ENCODE assay signal across 12 mouse cellular contexts in genomic region chr11:117283048-117283888, GRCm38 (mm10).
DNase-seq lines count a peak whose midpoint lies in the region; ATAC-seq and TF ChIP-seq lines count a peak whose summit lies in the region.
"Had no signal": no experiment of that assay in that cellular context is flagged by ENCODE, and none has a peak within 500 bp of the region (broad histone marks: within the 10 kb centered on the region; RNA-seq: fewer than 3 reads in every experiment).

No protein-coding gene starts in this region.

- WGBS in heart, postnatal 0 days: 63% methylated on average over 11 of the region's 11 CpGs
- 53% methylated on average over 11 of the region's 11 CpGs for WGBS in limb, embryonic 11.5 days

- H3K9ac ChIP-seq in heart, postnatal 0 days (replicated peaks; ENCODE audit: low read depth, low read length): no peak overlapping the region
- no peak overlapping the region; the same call in 1 of the 2 replicates for H3K9ac ChIP-seq in limb, embryonic 11.5 days (ENCODE audit: low read length)
- H3K9ac ChIP-seq: liver, embryonic 14.5 days had no signal

- DNase-seq in heart, postnatal 0 days (ENCODE audit: low spot score): no peak
- DNase-seq in heart, adult 8-10 months (ENCODE audit: low spot score): no peak
- DNase-seq in testis, postnatal 10 days (ENCODE audit: low spot score): no peak
- no peak for DNase-seq in limb, embryonic 11.5 days (ENCODE audit: low spot score)
- no peak for DNase-seq in adrenal gland, adult 8-10 months
- no peak for DNase-seq in urinary bladder, adult 2 months (ENCODE audit: low spot score)
- DNase-seq: cerebellum, adult 9-11 months; layer of hippocampus, adult 9-11 months; right cerebral cortex, adult 18-20 months had no signal

- peaks cover 15% of the 10 kb centered on the region; the same call in 1 of the 2 replicates for H3K4me1 ChIP-seq in heart, postnatal 0 days (ENCODE audit: control insufficient read depth, insufficient read depth)
- peaks cover 21% of the 10 kb centered on the region for H3K4me1 ChIP-seq in testis, adult 2 months (ENCODE audit: control insufficient read depth, insufficient read depth, low read length)
- H3K4me1 ChIP-seq in limb, embryonic 11.5 days (ENCODE audit: control insufficient read depth, insufficient read depth, low read length): peaks cover 82% of the 10 kb centered on the region

- H3K9me3 ChIP-seq in heart, postnatal 0 days (replicated peaks; ENCODE audit: control insufficient read depth, low read length): no peaks in the 10 kb centered on the region
- no peaks in the 10 kb centered on the region for H3K9me3 ChIP-seq in limb, embryonic 11.5 days (ENCODE audit: control insufficient read depth, low read length)

- H3K27ac ChIP-seq in heart, postnatal 0 days (ENCODE audit: low read depth): peak overlapping the region; percentile 54
- peak overlapping the region; percentile 23; the same call in 1 of the 2 replicates for H3K27ac ChIP-seq in testis, adult 2 months (ENCODE audit: control insufficient read depth, insufficient read depth, low read depth, low read length)
- peak overlapping the region; percentile 62 for H3K27ac ChIP-seq in limb, embryonic 11.5 days (replicated peaks; ENCODE audit: low read depth, low read length)
- H3K27ac ChIP-seq: liver, embryonic 14.5 days had no signal

- TF ChIP-seq EP300 in heart, postnatal 0 days (IDR thresholded peaks at IDR 0.05; ENCODE audit: low read depth): no peak

- no peak for TF ChIP-seq CTCF in heart, postnatal 0 days (IDR thresholded peaks at IDR 0.05; ENCODE audit: low read depth)
- TF ChIP-seq CTCF in testis, adult 2 months (IDR thresholded peaks at IDR 0.05; ENCODE audit: control insufficient read depth, insufficient read depth, insufficient replicate concordance, low read depth, low read length): no peak

- H3K27me3 ChIP-seq in heart, postnatal 0 days (ENCODE audit: control insufficient read depth, insufficient read depth, low read length): no peaks in the 10 kb centered on the region
- no peaks in the 10 kb centered on the region for H3K27me3 ChIP-seq in testis, adult 2 months (ENCODE audit: control insufficient read depth, insufficient read depth, low read length)
- no peaks in the 10 kb centered on the region for H3K27me3 ChIP-seq in limb, embryonic 11.5 days (ENCODE audit: control insufficient read depth, insufficient read depth, low read length)

- no peak overlapping the region for H3K4me2 ChIP-seq in heart, postnatal 0 days (ENCODE audit: low read depth, low read length)
- H3K4me2 ChIP-seq in limb, embryonic 11.5 days (ENCODE audit: low read depth, severe bottlenecking): no peak overlapping the region; the same call in 1 of the 2 replicates

- no peak for TF ChIP-seq POLR2A in testis, adult 2 months (IDR thresholded peaks at IDR 0.05; ENCODE audit: control insufficient read depth, low read depth, low read length)

- no peak overlapping the region for H3K4me3 ChIP-seq in heart, postnatal 0 days (ENCODE audit: low read depth, low read length)
- no peak overlapping the region for H3K4me3 ChIP-seq in testis, adult 2 months (ENCODE audit: control insufficient read depth, low read depth, low read length)
- H3K4me3 ChIP-seq in limb, embryonic 11.5 days (ENCODE audit: low read depth, low read length): no peak overlapping the region

- no peaks in the 10 kb centered on the region for H3K36me3 ChIP-seq in heart, postnatal 0 days (replicated peaks; ENCODE audit: control insufficient read depth, insufficient read depth, low read length)
- H3K36me3 ChIP-seq in testis, adult 2 months (ENCODE audit: control insufficient read depth, insufficient read depth, low read length): no peaks in the 10 kb centered on the region
- peaks cover 5% of the 10 kb centered on the region; the same call in 1 of the 2 replicates for H3K36me3 ChIP-seq in limb, embryonic 11.5 days (ENCODE audit: control insufficient read depth, insufficient read depth, low read length)

- ATAC-seq in heart, postnatal 0 days (ENCODE audit: insufficient read depth, low read depth): no peak
- ATAC-seq in limb, embryonic 11.5 days (ENCODE audit: insufficient number of reproducible peaks, low FRiP score, low TSS enrichment, low read depth): no peak
- ATAC-seq: inflammation-experienced regulatory T-cells, adult 6 months had no signal
